Mouse (Mus musculus) left cerebral cortex, postnatal 10 days (tissue): ENCODE results near the gene P2ry10b. TPM values are rescaled to one million over a fixed set of nuclear protein-coding genes. Genes with fewer than 3 reads are reported as not detected.

Experiments
- DNase-seq, 2 experiments: peaks; one replicate each; pipeline ENCODE4 v3.0.0; 2021 to 2022; ENCODE audit warnings: low spot score in 2 of 2, mixed read lengths in 1 of 2; ENCODE audit errors: extremely low spot score in 1 of 2
- intact Hi-C: fragments of 180-260 bp; cut with DNase I; formaldehyde crosslinking; loops from one replicate; pipeline ENCODE4 v1.15.1; 2025
- total RNA-seq, 2 experiments: library from RNA; stranded (reverse); gene quantifications; 2 replicates each; pipeline ENCODE4 v1.2.3; 2021

P2ry10b gene
- 1 to 10 TPM in 1 of 2 experiments, under 1 TPM in 1; 0.85 to 1.4 TPM for total RNA-seq

DNA sequence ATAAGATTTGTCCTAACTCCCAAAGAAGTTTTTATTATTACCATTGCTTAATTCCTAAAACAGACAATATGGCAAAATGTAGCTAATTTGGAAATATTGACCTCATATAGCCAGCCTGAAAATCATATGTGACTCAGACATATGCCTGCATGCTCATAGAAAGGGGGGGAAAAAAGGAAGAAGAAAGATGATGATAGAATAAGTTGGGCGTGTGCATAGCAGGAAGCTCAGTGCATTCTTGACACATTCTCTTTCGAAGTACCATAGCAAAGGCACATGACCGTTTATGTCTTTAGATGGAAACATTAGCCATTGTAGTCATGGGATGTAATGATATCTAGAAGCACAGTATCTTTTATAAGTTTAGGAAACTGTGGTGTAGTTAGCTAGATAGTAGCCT lies at the start of gene P2ry10b:
TSS of gene P2ry10b (plus strand) at position 247 of the 400 bp plus-strand sequence.
- intact Hi-C loops, result no loop called here

DNA sequence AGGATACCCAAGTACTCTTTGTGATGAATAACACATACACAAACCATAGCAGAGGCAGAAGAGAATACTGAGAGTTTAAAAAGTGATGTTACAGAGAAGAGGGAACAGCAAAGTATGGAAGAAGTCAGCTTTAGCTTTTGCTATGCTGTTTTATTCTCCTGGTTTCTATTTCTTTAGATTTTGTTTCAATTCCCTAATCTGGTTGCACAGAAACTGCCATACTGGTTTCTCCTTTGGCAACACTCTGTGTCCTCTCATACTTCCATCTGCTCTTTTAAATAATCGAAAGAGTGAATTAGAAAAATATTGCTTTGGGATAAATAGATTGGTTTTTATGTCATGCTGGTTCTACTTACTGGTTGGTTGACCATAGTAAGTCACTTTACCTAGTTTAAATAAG lies 32.4 kb upstream of the P2ry10b start:
- no peak for DNase-seq
- intact Hi-C loops, result no loop called here

More for the DNA sequence above, at the start of gene P2ry10b:
- DNase-seq, result no peak

DNA sequence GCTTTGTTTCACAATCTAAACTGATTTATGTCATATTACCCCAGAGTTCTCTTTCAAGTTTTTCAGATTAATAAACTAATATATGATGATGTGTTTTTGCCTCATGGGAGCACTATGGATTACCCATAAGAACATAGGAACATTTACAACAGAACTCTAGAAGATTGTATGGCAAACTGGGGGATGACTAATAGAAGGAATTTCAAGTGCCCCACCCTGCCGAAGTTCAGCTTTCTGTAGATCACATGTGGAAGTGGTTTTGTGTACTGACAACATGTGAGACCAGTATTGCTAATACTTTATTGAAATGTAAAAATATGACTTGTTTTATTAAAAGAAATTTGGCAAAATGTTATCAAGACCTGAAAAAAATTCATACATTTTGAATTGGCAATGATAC lies 31.7 kb upstream of the P2ry10b start:
- DNase-seq, result no peak
- intact Hi-C loops, result no loop called here

DNA sequence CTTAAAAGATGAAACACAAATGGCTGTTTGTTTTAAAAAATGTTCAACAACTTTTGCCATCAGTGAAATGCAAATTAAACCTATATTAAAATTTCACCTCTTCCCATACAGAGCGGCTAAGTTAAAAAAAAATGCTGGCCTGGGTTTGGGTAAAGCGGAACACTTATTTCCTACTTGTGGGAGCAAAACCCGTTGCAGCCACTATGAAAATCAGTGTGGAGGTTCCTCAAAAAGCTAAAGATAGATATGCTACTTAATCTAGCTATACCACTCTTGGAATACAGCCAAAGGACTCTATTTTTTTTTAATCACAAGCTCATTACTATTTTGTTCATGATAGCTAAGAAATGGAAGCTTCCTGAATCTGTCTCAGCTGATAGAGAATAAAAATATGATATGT lies 5.5 kb upstream of the P2ry10b start:
- intact Hi-C loops, result no loop called here
- no peak for DNase-seq

DNA sequence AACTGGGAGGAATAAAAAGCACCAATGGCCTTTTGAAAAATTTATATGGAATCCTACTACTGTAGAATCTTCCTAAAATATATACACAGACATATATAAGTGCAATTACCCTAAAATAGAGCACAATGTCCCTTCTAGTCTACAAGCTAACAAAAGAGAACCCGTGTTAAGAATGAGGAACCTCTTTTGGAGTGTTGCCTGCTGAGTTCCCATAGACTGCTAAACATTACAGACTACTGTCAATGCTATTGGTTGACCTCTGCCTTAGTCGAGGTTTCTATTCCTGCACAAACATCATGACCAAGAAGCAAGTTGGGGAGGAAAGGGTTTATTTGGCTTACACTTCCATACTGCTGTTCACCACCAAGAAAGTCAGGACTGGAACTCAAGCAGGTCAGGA lies 4.8 kb upstream of the P2ry10b start:
- DNase-seq, result no peak
- intact Hi-C loops, result no loop called here

DNA sequence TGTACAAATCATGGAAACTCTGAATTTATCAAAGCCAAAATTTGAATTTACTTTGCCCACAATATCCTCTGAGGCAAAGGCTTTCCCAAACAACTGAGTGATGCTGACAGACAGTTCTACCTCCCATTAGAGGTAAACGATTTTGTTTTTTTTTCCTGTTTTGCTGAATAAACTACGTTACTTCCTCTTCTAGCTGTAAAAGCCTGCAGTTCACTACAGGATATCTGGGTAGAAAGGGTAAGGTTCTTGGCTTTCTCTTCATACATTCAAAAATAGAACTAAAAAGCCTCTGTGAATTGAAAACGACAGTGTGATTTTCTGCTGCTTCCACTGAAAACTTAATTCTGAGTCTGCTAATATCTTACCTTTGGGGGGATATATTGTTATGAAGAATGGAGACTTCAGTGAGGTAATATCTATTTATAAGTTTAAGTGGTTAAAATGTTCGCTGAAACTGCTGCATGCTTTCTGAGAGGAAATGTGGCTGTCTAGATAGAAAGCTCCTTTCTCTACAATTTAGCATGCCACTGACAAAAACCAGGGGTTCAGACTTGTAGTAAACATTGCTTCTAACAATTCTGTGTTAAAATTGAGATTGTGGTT lies 765 bp downstream of the P2ry10b start:
- DNase-seq, result no peak
- intact Hi-C loops, result no loop called here

DNA sequence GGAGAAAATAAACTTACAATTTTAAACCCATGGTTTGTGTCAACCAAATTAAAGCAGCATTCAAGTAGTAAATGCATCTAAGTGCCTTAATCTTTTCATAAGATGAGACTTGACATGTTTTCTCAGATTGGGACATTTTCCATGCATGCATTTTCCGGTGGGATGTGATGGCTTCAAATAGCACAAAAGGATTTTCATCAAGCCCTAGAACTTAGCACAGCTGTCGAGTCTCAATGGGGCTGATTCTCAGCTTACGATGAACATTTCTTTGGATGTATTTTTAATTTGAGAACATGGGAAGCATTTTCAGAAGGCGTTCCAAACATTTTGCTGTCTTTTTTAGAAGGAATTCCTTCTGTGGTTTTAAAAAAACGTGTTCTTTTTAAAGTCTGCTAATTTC lies 1.3 kb downstream of the P2ry10b start:
- DNase-seq, result no peak
- intact Hi-C loops, result loop anchor here (5.0 kb wide), 1 partner anchor 353 kb away; no protein-coding TSS in a partner anchor

DNA sequence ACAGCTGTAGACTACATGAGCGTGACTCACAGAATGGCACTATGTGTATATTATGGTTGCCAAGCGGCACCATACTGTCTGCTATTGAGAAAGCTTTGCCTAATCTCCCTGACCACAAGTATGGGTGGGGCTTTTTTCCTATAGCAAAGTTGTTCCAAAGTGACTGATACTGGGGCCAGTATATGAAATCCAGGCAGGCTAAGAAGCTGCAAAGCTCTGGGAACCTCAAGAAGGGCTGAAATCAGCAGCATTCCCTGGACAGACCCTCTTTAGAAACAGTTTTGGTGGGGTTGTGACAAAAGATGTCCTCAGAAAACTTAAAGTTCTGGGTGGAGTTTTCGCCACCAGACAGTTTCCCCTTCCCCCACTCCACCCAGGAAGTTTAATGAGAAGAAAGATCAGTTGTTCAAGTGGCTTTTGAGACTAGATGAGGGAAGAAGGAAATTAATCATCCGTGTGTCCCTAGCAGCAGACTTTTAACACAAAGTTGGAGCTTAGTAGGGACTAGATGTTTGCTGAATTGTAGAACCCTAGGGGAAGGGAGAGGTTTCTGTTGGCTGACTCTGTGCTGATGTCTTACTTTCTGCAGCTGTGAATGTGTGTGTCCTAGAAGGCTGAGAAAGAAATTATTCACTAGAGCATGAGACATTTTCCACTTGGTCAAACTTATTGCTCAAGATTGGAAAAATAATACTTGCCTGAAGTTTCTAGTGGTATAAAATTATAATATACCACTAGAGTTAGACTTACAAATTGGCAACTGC lies 2.2 kb downstream of the P2ry10b start:
- DNase-seq, result no peak
- intact Hi-C loops, result loop anchor here (5.0 kb wide), 1 partner anchor 354 kb away; no protein-coding TSS in a partner anchor

DNA sequence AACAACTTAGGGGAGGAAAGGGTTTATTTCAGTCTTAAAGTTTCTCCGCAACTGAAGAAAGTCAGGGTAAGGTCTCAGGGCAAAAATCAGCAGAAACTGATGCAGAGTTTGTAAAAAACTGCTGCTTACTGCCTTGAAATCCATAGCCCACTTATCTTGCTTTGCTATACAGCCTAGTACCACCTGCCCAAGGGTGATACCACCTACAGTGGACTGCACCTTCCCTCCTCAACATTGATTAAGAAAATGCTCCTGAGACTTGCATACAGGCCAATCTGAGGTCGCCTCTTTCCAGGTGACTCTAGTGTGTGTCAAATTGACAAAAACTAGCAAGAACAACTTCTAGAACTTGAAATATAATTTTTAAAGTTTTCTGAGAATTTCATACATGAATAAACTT lies 7.3 kb downstream of the P2ry10b start:
- no peak for DNase-seq
- intact Hi-C loops, result no loop called here

DNA sequence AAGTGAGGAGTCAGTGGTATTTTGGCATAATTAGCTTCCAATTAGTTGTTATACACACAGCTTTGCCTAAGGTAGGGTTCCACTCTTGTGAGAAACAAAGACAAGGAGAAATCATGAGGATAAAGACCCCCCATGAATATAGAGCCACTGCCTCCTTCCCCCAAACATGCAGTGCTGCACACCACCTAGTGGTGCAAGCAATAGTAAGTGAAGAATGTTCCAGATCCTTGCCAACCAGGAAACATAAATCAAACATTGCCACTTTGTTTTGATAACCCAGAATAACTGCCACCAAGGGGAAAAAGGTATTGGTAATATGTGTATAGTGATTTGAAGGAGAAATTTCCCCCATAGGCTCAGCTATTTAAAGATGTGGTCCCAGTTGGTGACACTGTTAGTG lies 11.8 kb downstream of the P2ry10b start:
- intact Hi-C loops, result no loop called here

DNA sequence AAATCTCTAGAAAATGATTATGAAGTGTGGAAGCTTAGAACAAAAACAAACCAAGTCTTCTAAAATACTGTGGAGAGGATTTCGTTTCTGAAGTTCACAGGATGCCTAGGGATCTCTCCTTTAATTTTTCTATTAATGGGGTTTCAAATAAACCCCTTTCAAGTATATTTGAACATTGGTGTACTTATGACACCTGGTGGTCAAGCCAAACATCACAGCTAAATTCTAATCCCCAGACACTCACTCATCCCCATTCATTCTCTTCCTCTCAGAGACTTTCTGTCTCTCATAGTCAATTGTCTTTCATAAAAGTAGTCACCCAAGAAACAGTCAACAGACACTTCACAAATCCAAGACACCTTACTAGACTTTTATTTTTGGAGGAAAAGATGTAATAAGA lies 19.6 kb downstream of the P2ry10b start:
- intact Hi-C loops, result loop anchor here (5.0 kb wide), 1 partner anchor 371 kb away; no protein-coding TSS in a partner anchor
- no peak for DNase-seq

More for the DNA sequence above, 11.8 kb downstream of the P2ry10b start:
- no peak for DNase-seq

DNA sequence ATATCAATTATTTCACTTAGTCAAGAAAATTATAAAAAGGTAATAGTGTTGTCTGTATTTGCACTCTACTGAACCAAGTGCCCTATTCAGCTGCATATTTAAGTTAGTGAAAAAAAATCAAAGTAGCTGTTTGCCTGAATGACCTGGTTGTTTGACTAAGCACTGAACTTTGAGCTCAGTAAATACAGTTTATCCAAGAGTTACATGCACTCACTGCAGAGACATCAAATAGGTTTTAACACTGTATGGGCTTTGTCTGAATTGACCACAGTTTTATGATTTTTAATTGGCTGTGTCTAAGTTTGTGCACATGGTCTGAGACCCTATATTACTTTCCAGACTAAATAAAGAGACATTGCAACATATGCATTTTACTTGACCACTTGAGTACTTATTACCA lies 20.4 kb downstream of the P2ry10b start:
- no peak for DNase-seq
- intact Hi-C loops, result loop anchor here (5.0 kb wide), 1 partner anchor 372 kb away; no protein-coding TSS in a partner anchor

DNA sequence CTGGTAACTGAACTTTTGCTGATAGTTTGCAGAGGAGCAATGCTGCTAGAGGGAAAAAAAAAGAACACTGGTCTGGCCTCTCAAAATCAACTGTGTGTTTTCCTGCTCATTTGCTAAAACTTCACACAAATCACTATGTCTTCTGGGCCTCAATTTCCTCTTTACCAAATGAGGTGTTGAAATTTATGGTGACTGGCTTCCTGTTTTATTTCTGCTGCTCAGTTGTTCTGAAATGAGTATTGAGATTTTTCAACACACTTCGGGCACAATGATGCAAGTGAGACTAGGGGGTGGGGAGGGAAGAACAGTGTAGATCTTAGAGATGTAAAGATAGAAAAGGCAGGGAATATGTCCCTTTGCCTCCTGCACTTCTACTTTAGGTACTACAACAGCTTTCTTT lies 30.0 kb downstream of the P2ry10b start:
- no peak for DNase-seq
- intact Hi-C loops, result no loop called here

DNA sequence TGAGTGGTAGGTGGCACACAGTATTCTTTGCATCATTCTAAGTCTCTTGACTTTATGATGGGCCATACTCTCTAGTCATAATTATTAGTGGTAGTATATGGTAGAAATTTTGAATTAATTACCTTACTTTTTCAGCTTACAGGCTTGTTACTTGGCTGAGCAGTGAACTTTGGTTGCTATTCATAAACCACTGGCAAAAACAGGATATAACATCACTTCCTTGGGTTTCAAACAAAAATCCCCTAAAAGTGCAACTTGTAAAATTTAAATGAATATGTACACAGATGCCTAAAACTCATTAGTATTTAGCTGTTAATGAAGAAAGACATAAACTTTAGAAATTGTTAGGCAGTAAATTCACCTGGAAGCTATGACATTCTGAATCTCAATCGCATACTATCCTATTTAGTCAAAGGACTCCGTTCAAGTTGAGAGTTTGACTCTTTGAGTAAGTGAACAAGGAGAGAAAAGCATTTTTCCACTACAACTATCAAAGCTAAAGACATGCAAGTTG lies 68.9 kb downstream of the P2ry10b start:
- intact Hi-C loops, result no loop called here
- no peak for DNase-seq

Other genes with a start within 250 kb of the P2ry10b start
- 1 to 10 TPM; 1.5 to 1.6 TPM for gene Lpar4, start 228.3 kb upstream of the P2ry10b start, total RNA-seq
- not detected for gene P2ry10, start 60.4 kb upstream of the P2ry10b start, total RNA-seq
- gene Gpr174, start 107.0 kb downstream of the P2ry10b start, total RNA-seq, result not detected